Mouse (Mus musculus): ENCODE data around the gene Aqp5.

DNA sequence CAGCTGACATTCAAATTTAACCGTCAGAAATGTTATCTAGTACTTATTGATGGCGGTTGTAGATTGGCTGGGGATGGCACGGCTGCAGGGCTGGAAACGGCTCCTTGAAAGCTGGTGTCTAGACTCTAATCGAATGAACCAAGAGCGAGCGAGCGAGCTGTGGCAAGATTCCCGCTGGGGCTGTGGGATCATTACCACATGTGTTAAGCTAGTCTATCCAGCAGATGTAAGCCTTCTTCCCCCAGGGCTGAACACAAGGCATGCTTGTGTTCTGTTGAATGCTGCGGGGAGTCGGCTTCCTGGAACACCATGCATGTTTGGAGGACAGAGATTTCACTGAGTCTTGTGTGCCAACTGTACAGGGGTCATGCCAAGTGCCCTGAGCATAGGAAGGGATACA, 44.0 kb upstream of the Aqp5 start:
- TF ChIP-seq CTCF (IDR thresholded peaks at IDR 0.05; ENCODE audit: low read depth) (no peak), EP300 (IDR thresholded peaks at IDR 0.05; ENCODE audit: low read depth) (no peak)

Measured in liver, embryonic 14.5 days (tissue).